ENCODE assay signal across 8 mouse cellular contexts in the genomic region with DNA sequence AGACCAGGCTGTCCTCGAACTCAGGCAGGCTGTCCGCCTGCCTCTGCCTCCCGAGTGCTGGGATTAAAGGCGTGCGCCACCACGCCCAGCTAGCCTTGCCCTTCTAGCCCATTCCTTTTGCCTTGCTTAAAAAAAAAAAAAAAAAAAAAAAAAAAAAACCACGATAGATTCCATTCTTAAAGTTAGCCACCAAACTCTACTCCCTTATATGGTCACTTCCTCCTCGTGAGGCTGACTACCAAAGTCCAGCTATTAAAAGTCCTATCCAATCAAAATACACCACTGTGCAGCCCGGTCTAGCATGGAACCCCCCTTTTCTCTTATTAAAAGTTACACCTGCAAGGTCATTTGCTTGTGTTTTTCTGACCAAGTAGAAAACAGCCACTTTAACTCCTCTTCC. TPM values are rescaled to one million over a fixed set of nuclear protein-coding genes. Genes with fewer than 3 reads are reported as not detected.
DNase-seq lines count a peak whose midpoint lies in the region; ATAC-seq and TF ChIP-seq lines count a peak whose summit lies in the region.

No protein-coding gene starts in this region.

- H3K4me2 ChIP-seq in heart, embryonic 12.5 days, result peak overlapping the region; percentile 77
- peak overlapping the region; percentile 82 for H3K4me2 ChIP-seq in intestine, embryonic 14.5 days (ENCODE audit: low read length)
- peak overlapping the region; percentile 70 for H3K4me2 ChIP-seq in midbrain, embryonic 13.5 days (replicated peaks)

- ATAC-seq in heart, embryonic 12.5 days (ENCODE audit: insufficient number of reproducible peaks, low FRiP score), result no peak
- ATAC-seq in intestine, embryonic 14.5 days (replicated peaks; ENCODE audit: low FRiP score, low TSS enrichment, low read depth), result no peak
- no peak for ATAC-seq in midbrain, embryonic 13.5 days
- ATAC-seq in CD4-positive, CD25-positive, alpha-beta regulatory T cell, adult 4 months, result no peak

- no peak for TF ChIP-seq CTCF in bone marrow macrophage, adult 2 months (IDR thresholded peaks at IDR 0.05; ENCODE audit: low read depth, low read length)

- H3K4me3 ChIP-seq in heart, embryonic 12.5 days, result no peak overlapping the region
- H3K4me3 ChIP-seq in bone marrow macrophage, adult 2 months (ENCODE audit: insufficient read depth, low read length), result peak overlapping the region; percentile 61
- H3K4me3 ChIP-seq in intestine, embryonic 14.5 days (ENCODE audit: low read depth, low read length), result 0 out of 2 replicates have a peak overlapping the region, but pooled peaks have one; percentile 86
- peak overlapping the region; percentile 95 for H3K4me3 ChIP-seq in midbrain, embryonic 13.5 days (replicated peaks)

- no peak overlapping the region for H3K27ac ChIP-seq in heart, embryonic 12.5 days (ENCODE audit: poor library complexity, severe bottlenecking)
- H3K27ac ChIP-seq in bone marrow macrophage, adult 2 months (ENCODE audit: insufficient read depth, low read depth, low read length), result peak overlapping the region; percentile 56; the same call in 1 of the 2 replicates
- no peak overlapping the region for H3K27ac ChIP-seq in intestine, embryonic 14.5 days (ENCODE audit: low read depth)
- H3K27ac ChIP-seq in midbrain, embryonic 13.5 days, result no peak overlapping the region

- no peak for TF ChIP-seq POLR2A in bone marrow macrophage, adult 2 months (IDR thresholded peaks at IDR 0.05; ENCODE audit: borderline replicate concordance, low read depth, low read length)

- H3K9ac ChIP-seq in heart, embryonic 12.5 days, result no peak overlapping the region
- H3K9ac ChIP-seq in intestine, embryonic 14.5 days (ENCODE audit: low read length), result no peak overlapping the region
- H3K9ac ChIP-seq in midbrain, embryonic 13.5 days (replicated peaks), result no peak overlapping the region

- 87% methylated on average over 9 of the region's 9 CpGs for WGBS in heart, embryonic 12.5 days
- 90% methylated on average over 9 of the region's 9 CpGs for WGBS in intestine, embryonic 14.5 days
- WGBS in midbrain, embryonic 13.5 days, result 93% methylated on average over 9 of the region's 9 CpGs

- DNase-seq in heart, adult 9 months (ENCODE audit: low spot score in 2 of 2), result no peak
- DNase-seq in intestine, embryonic 14.5 days (ENCODE audit: low spot score), result no peak
- DNase-seq in natural killer cell, adult 2 months (ENCODE audit: low spot score in 2 of 2), result no peak
- no peak for DNase-seq in cerebellum, adult 11 months

- peaks cover 25% of the 10 kb centered on the region for H3K36me3 ChIP-seq in heart, embryonic 12.5 days
- peaks cover 27% of the 10 kb centered on the region for H3K36me3 ChIP-seq in intestine, embryonic 14.5 days (ENCODE audit: control insufficient read depth, insufficient read depth, low read length)
- peaks cover 23% of the 10 kb centered on the region for H3K36me3 ChIP-seq in midbrain, embryonic 13.5 days

- H3K4me1 ChIP-seq in heart, embryonic 12.5 days (replicated peaks), result peaks cover 21% of the 10 kb centered on the region
- peaks cover 5% of the 10 kb centered on the region for H3K4me1 ChIP-seq in bone marrow macrophage, adult 2 months (ENCODE audit: control insufficient read depth, insufficient read depth, low read length)
- peaks cover 11% of the 10 kb centered on the region for H3K4me1 ChIP-seq in intestine, embryonic 14.5 days (replicated peaks; ENCODE audit: control insufficient read depth, insufficient read depth, low read length)
- peaks cover 29% of the 10 kb centered on the region for H3K4me1 ChIP-seq in midbrain, embryonic 13.5 days (replicated peaks)

- H3K27me3 ChIP-seq in heart, embryonic 12.5 days (replicated peaks), result no peaks in the 10 kb centered on the region
- H3K27me3 ChIP-seq in intestine, embryonic 14.5 days (replicated peaks; ENCODE audit: control insufficient read depth, insufficient read depth, low read length), result no peaks in the 10 kb centered on the region
- no peaks in the 10 kb centered on the region for H3K27me3 ChIP-seq in midbrain, embryonic 13.5 days

- H3K9me3 ChIP-seq in heart, embryonic 12.5 days (replicated peaks), result no peaks in the 10 kb centered on the region
- H3K9me3 ChIP-seq in intestine, embryonic 14.5 days (ENCODE audit: control insufficient read depth, low read length), result no peaks in the 10 kb centered on the region
- H3K9me3 ChIP-seq in midbrain, embryonic 13.5 days, result no peaks in the 10 kb centered on the region

RNA-seq across cellular contexts. Expression of gene Rps21, which starts 1.5 kb away (rescaled TPM):
- 336 and 349 TPM in 2 replicates for polyA plus RNA-seq in heart, embryonic 12.5 days (2016; fragmentation: Nextera tagmentation; extraction: Ambion mirVana)
- 1,564 and 1,592 TPM in 2 replicates for polyA plus RNA-seq in bone marrow macrophage, adult 2 months (2012; ENCODE audit: insufficient read depth, insufficient read length, missing spikeins)
- polyA plus RNA-seq in intestine, embryonic 14.5 days (2014; fragmentation: Nextera tagmentation; extraction: Ambion mirVana), result 771 and 871 TPM in 2 replicates
- 418 and 448 TPM in 2 replicates for polyA plus RNA-seq in midbrain, embryonic 13.5 days (2015; fragmentation: Nextera tagmentation; extraction: Ambion mirVana)
- 1,000 to 10,000 TPM in 1 of 2 experiments, 100 to 1,000 TPM in 1; 875 to 1,561 TPM for polyA plus RNA-seq in CD4-positive, CD25-positive, alpha-beta regulatory T cell, adult 4 months (2017; shearing (Covaris generic))

RNA-seq across cellular contexts. Expression of gene Cables2, which starts 17.6 kb away (rescaled TPM):
- 15.8 and 16.2 TPM in 2 replicates for polyA plus RNA-seq in heart, embryonic 12.5 days (2016; fragmentation: Nextera tagmentation; extraction: Ambion mirVana)
- polyA plus RNA-seq in bone marrow macrophage, adult 2 months (2012; ENCODE audit: insufficient read depth, insufficient read length, missing spikeins), result 10.3 and 11.1 TPM in 2 replicates
- polyA plus RNA-seq in intestine, embryonic 14.5 days (2014; fragmentation: Nextera tagmentation; extraction: Ambion mirVana), result 17.1 and 20.3 TPM in 2 replicates
- 18.2 and 21.6 TPM in 2 replicates for polyA plus RNA-seq in midbrain, embryonic 13.5 days (2015; fragmentation: Nextera tagmentation; extraction: Ambion mirVana)
- 1 to 10 TPM; 5.2 to 8.1 TPM for polyA plus RNA-seq in CD4-positive, CD25-positive, alpha-beta regulatory T cell, adult 4 months (2017; shearing (Covaris generic))

RNA-seq across cellular contexts. Expression of gene Lama5, which starts 30.0 kb away (rescaled TPM):
- polyA plus RNA-seq in heart, embryonic 12.5 days (2016; fragmentation: Nextera tagmentation; extraction: Ambion mirVana), result 31.7 and 38.1 TPM in 2 replicates
- polyA plus RNA-seq in bone marrow macrophage, adult 2 months (2012; ENCODE audit: insufficient read depth, insufficient read length, missing spikeins), result 0.12 and 0.45 TPM in 2 replicates
- 63.7 and 65.1 TPM in 2 replicates for polyA plus RNA-seq in intestine, embryonic 14.5 days (2014; fragmentation: Nextera tagmentation; extraction: Ambion mirVana)
- 1.4 and 1.7 TPM in 2 replicates for polyA plus RNA-seq in midbrain, embryonic 13.5 days (2015; fragmentation: Nextera tagmentation; extraction: Ambion mirVana)
- 1 to 10 TPM in 1 of 2 experiments, under 1 TPM in 1; 0.30 to 1.4 TPM for polyA plus RNA-seq in CD4-positive, CD25-positive, alpha-beta regulatory T cell, adult 4 months (2017; shearing (Covaris generic))

RNA-seq across cellular contexts. Expression of gene Rbbp8nl, which starts 34.0 kb away (rescaled TPM):
- polyA plus RNA-seq in heart, embryonic 12.5 days (2016; fragmentation: Nextera tagmentation; extraction: Ambion mirVana), result not detected in 2 replicates
- not detected in 2 replicates for polyA plus RNA-seq in bone marrow macrophage, adult 2 months (2012; ENCODE audit: insufficient read depth, insufficient read length, missing spikeins)
- polyA plus RNA-seq in intestine, embryonic 14.5 days (2014; fragmentation: Nextera tagmentation; extraction: Ambion mirVana), result 2.5 and 2.7 TPM in 2 replicates
- polyA plus RNA-seq in midbrain, embryonic 13.5 days (2015; fragmentation: Nextera tagmentation; extraction: Ambion mirVana), result not detected in 2 replicates
- not detected for polyA plus RNA-seq in CD4-positive, CD25-positive, alpha-beta regulatory T cell, adult 4 months (2017; shearing (Covaris generic))

Comparison
In these comparisons a context has a peak if more than half of its experiments do, and no peak if none do; other contexts are left out.
1. RNA of gene Lama5, which starts 30.0 kb away (polyA plus RNA-seq): 63.7 to 65.1 TPM in intestine, embryonic 14.5 days and 31.7 to 38.1 TPM in heart, embryonic 12.5 days; 1.4 to 1.7 TPM in midbrain, embryonic 13.5 days, 0.30 to 1.4 TPM in CD4-positive, CD25-positive, alpha-beta regulatory T cell, adult 4 months and 0.12 to 0.45 TPM in bone marrow macrophage, adult 2 months; every median in the first group is over 10 times any median in the second.
2. Peak in every context shown above with its lines, with median percentiles within 50 percentile points of each other: H3K4me2 ChIP-seq.